Mouse (Mus musculus) spleen, adult 2 months (tissue): ENCODE results near the gene Farp2. TPM values are rescaled to one million over a fixed set of nuclear protein-coding genes. Genes with fewer than 3 reads are reported as not detected.

Source experiments
- DNase-seq, 2 experiments: peaks; one replicate each; pipeline versions ENCODE4 v3.0.0 to v3.0.0-alpha.2; 2012 to 2021; ENCODE audit warnings: low spot score in 2 of 2, low read depth in 1 of 2
- H3K27ac ChIP-seq: fragments of 200-500 bp; 2 replicates; pipeline ENCODE4 v1.5.1; 2012; ENCODE audit warnings: low read length, inconsistent platforms; ENCODE audit not compliant: insufficient read depth
- H3K27me3 ChIP-seq: fragments of 200-500 bp; 2 replicates; pipeline ENCODE4 v1.6.1; 2012; ENCODE audit warnings: mild to moderate bottlenecking, moderate library complexity, low read length, inconsistent platforms; ENCODE audit not compliant: control insufficient read depth, insufficient read depth
- H3K36me3 ChIP-seq: fragments of 200-500 bp; 2 replicates; pipeline ENCODE4 v1.6.1; 2012; ENCODE audit warnings: mild to moderate bottlenecking, low read length, inconsistent platforms; ENCODE audit not compliant: control insufficient read depth, insufficient read depth
- H3K4me1 ChIP-seq: fragments of 200-500 bp; 2 replicates; pipeline ENCODE4 v1.6.1; 2011; ENCODE audit warnings: inconsistent platforms; ENCODE audit not compliant: control insufficient read depth, insufficient read depth, insufficient read length
- H3K4me3 ChIP-seq: fragments of 200-500 bp; 2 replicates; pipeline ENCODE4 v1.5.1; 2011; ENCODE audit warnings: mild to moderate bottlenecking, inconsistent platforms; ENCODE audit not compliant: insufficient read depth, insufficient read length; ENCODE audit errors: extremely low read depth
- CTCF ChIP-seq: fragments of 200-500 bp; IDR thresholded peaks from 2 replicates; pipeline ENCODE4 v1.5.1; 2011; ENCODE audit warnings: mild to moderate bottlenecking, inconsistent platforms; ENCODE audit not compliant: insufficient read depth, insufficient read length, insufficient replicate concordance; ENCODE audit errors: extremely low read depth
- POLR2A ChIP-seq: fragments of 200-500 bp; IDR thresholded peaks from 2 replicates; pipeline ENCODE4 v1.6.1; 2011; ENCODE audit warnings: low read depth, low read length, inconsistent platforms
- WGBS: fragments of 180-500 bp; shearing (Covaris S2); methylation state at CpG from one replicate; pipeline ENCODE4 v1.1.7; 2018; 5-methylcytosine and 5-hydroxymethylcytosine counted together
- polyA plus RNA-seq: library from polyadenylated mRNA; depleted of rRNA; stranded (reverse); fragments of >200 nt; gene quantifications from 2 replicates; pipeline ENCODE4 v1.2.3, GENCODE M21; 2012

Gene Farp2
- polyA plus RNA-seq, 1 experiment: 1.7 TPM

DNA sequence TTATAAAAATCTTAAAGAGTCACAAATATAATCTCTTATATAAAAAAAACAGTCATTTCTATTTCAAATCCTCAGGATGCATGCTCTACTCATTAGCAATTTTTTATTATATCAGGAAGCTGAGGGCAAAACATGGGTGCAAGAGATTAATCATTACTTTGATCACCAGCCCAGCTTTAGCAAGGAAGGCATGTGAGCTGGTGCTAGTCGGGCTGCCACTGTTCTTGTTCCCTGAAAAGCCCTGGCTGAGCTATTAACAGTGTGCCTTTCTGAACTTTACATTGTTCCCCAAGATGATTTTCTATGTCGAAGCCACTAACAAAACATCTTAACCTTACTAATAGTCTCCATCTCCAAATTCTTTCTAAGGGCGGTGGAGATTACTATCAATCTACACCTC lies 76.5 kb downstream of the Farp2 start:
- 88% methylated on average over 3 of the region's 3 CpGs for WGBS
- no peaks in the 10 kb centered on the region for H3K27me3 ChIP-seq
- no peak overlapping the region for H3K4me3 ChIP-seq
- TF ChIP-seq POLR2A (no peak), CTCF (no peak)
- H3K4me1 ChIP-seq: no peaks in the 10 kb centered on the region
- no peak for DNase-seq
- H3K36me3 ChIP-seq: no peaks in the 10 kb centered on the region
- H3K27ac ChIP-seq: no peak overlapping the region

DNA sequence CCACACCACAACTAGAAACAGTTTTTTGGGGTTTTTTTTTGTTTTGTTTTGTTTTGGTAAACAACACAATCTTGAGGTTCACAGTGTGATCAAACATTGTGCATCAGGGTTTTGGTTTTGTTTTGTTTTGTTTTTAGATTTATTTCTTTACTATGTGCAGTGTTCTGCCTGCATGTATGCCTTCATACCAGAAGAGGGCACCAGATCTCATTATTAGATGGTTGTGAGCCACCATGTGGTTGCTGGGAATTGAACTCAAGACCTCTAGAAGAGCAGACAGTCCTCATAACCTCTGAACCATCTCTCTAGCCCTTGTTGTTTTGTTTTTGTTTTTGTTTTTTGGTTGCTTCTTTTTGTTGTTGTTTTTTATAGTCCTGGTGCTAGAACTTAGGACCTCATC lies 82.1 kb downstream of the Farp2 start:
- no peak overlapping the region for H3K27ac ChIP-seq
- no peaks in the 10 kb centered on the region for H3K36me3 ChIP-seq
- DNase-seq: no peak
- H3K27me3 ChIP-seq: no peaks in the 10 kb centered on the region
- H3K4me1 ChIP-seq: no peaks in the 10 kb centered on the region
- TF ChIP-seq CTCF: no peak
- TF ChIP-seq POLR2A: no peak
- H3K4me3 ChIP-seq: no peak overlapping the region

DNA sequence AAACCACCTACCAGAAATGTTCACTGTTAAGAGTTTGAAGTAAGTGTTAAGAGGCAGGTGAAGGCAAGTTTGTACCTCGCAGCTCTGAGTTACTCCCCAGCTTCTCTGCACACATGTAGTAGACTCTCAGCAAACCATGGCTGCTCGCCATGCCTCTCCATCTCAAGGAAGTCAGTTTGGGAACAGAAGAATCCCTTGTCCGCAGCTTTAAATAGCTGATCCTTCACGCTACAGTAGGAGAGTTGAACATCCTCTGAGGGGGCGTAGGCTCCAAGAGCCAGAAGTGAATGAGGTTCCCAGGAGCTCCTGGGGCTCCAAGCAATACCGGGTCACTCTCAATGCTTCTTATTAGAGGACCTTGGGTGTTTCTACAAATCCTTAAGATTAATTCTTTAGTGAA lies 84.0 kb downstream of the Farp2 start:
- Histone ChIP-seq H3K27me3 (no peaks in the 10 kb centered on the region), H3K27ac (no peak overlapping the region), H3K4me3 (no peak overlapping the region), H3K36me3 (no peaks in the 10 kb centered on the region), H3K4me1 (no peaks in the 10 kb centered on the region)
- 87% methylated on average over 6 of the region's 6 CpGs for WGBS
- TF ChIP-seq CTCF (no peak), POLR2A (no peak)
- no peak for DNase-seq

DNA sequence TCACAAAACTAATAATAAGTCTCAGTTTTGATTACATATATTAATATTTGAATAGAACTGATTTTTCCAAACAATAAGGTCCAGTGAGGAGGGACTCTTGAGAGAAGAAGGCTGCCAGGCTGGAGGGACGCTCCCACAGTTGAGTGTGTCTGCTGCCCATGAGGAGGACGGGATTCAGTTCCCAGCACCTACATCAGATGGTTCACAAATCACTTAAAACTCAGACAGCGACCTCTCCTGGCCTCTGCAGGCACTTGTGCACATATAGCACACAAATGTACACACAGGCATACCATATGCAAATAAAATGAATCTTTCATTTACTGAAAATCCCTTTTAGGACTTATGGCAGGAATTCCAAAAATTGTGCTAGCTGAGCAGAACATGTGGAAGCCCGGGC lies 91.0 kb downstream of the Farp2 start:
- no peak for DNase-seq
- Histone ChIP-seq H3K4me1 (no peaks in the 10 kb centered on the region), H3K27ac (no peak overlapping the region), H3K27me3 (no peaks in the 10 kb centered on the region), H3K4me3 (no peak overlapping the region), H3K36me3 (no peaks in the 10 kb centered on the region)
- 81% methylated on average over 4 of the region's 4 CpGs for WGBS
- no peak for TF ChIP-seq CTCF
- no peak for TF ChIP-seq POLR2A

DNA sequence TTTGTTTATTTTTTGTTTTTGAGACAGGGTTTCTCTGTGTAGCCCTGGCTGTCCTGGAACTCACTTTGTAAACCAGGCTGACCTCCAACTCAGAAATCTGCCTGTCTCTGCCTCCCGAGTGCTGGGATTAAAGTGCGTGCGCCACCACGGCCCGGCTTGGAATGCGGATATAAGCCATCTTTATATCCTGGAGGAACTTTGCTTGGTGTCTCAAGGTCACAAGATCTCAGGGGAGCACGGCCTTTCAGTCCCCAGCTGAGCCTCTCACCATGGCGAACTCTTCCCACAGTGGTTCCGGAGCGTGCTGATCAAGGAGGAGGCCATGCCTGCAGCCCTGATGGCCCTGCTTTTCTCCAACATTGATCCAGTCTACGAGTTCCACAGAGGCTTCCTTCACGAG lies 92.0 kb downstream of the Farp2 start:
- H3K36me3 ChIP-seq: no peaks in the 10 kb centered on the region
- 91% methylated on average over 12 of the region's 12 CpGs for WGBS
- TF ChIP-seq POLR2A: no peak
- TF ChIP-seq CTCF: no peak

DNA sequence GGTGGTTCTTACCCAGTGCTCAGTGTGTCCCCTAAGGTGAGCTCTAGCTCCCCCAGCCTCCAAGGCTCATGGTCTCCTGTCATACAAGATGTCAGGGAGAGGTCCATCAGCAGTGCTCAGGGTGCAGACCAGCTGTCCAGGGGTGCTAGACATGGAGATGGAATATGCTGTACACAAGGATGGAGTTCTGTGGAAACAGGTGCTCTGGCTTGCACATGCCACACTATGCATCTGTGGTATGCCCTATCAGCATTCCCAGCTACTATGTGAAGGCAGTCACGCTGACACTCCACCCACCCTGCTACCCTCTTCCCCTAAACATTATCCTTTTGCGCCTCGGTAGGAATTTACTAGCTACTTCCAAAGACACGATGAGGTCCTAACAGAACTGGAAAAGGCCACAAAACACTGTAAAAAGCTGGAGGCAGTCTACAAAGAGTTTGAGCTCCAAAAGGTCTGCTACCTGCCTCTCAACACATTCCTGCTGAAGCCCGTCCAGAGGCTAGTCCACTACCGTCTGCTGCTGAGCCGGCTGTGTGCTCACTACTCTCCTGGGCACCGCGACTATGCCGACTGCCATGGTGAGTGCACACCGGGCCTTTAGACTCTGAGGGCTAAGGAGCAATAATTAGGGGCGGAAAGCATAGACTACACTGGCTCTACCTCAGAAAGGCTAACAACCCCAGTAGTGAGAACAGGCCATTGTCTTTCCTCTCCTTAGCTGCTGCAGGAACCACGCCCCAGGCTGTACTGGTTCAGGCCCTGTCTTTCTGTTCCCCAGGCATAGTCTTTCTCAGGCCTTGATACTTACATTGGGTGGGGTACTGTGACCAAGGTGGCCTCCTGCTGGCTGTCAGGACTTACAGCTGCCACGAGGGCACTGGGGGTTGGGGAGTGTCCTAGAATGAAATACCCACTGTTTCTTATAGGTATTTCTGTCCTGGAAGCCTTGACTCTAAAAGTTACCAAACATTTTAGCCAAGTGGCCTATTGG lies 95.5 kb downstream of the Farp2 start:
- H3K36me3 ChIP-seq: no peaks in the 10 kb centered on the region
- H3K4me3 ChIP-seq: no peak overlapping the region
- no peaks in the 10 kb centered on the region for H3K27me3 ChIP-seq
- TF ChIP-seq CTCF: no peak
- no peak for TF ChIP-seq POLR2A
- H3K4me1 ChIP-seq: no peaks in the 10 kb centered on the region
- DNase-seq: no peak
- 88% methylated on average over 14 of the region's 14 CpGs for WGBS
- no peak overlapping the region for H3K27ac ChIP-seq

More for the DNA sequence above, 92.0 kb downstream of the Farp2 start:
- Histone ChIP-seq H3K27me3 (no peaks in the 10 kb centered on the region), H3K4me1 (no peaks in the 10 kb centered on the region), H3K27ac (no peak overlapping the region), H3K4me3 (no peak overlapping the region)
- DNase-seq: no peak

DNA sequence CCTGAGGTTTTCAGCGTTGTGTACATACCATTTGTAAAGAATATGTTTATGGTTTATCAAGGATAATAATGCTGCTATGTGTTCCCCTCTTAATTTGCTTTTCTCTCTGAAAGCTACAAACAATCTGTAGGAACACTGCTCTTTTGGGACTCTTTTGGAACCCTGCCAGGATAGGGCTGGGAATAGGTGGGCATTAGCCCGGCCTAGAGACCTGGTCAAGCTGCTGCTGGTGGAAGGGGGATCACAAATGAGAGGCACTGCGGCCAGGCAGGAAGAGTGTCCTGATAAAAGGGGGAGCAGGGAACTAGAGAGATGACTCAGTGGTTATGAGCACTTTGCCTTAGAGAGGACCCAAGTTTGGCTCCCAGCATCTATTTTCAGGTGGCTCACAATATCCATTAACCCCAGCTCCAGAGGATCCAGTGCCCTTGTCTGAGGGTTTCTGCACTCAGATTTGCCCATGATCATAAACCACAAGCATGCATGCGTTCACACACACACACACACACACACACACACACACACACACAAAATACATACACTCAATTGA lies 96.9 kb downstream of the Farp2 start:
- WGBS: 78% methylated on average over 4 of the region's 4 CpGs
- no peaks in the 10 kb centered on the region for H3K4me1 ChIP-seq
- no peak overlapping the region for H3K27ac ChIP-seq
- H3K27me3 ChIP-seq: no peaks in the 10 kb centered on the region
- no peak for TF ChIP-seq POLR2A
- TF ChIP-seq CTCF: no peak
- no peak overlapping the region for H3K4me3 ChIP-seq
- no peak for DNase-seq
- H3K36me3 ChIP-seq: no peaks in the 10 kb centered on the region
